Mouse (Mus musculus) liver, adult 2 months (tissue): ENCODE measurements around the gene Zfp958. TPM values are rescaled to one million over a fixed set of nuclear protein-coding genes. Genes with fewer than 3 reads are reported as not detected.

Experiments
- DNase-seq: peaks from one replicate; pipeline ENCODE4 v3.0.0-alpha.2; 2011; ENCODE audit warnings: low read depth, low spot score; ENCODE audit errors: extremely low read depth
- H3K27ac ChIP-seq: fragments of 200-500 bp; replicated peaks from 2 replicates; pipeline ENCODE4 v1.5.1; 2012; ENCODE audit warnings: low read depth, mild to moderate bottlenecking, control low read depth, inconsistent platforms, low read length; ENCODE audit not compliant: insufficient read depth
- H3K27me3 ChIP-seq: fragments of 200-500 bp; 2 replicates; pipeline ENCODE4 v1.6.1; 2012; ENCODE audit warnings: mild to moderate bottlenecking, moderate library complexity, low read length, inconsistent platforms; ENCODE audit not compliant: control insufficient read depth, insufficient read depth
- H3K36me3 ChIP-seq: fragments of 200-500 bp; 2 replicates; pipeline ENCODE4 v1.6.1; 2012; ENCODE audit warnings: low read length, inconsistent platforms; ENCODE audit not compliant: control insufficient read depth, insufficient read depth
- H3K4me1 ChIP-seq: fragments of 200-500 bp; 2 replicates; pipeline ENCODE4 v1.6.1; 2011; ENCODE audit warnings: low read length; ENCODE audit not compliant: control insufficient read depth, insufficient read depth
- H3K4me3 ChIP-seq: fragments of 200-500 bp; 2 replicates; pipeline ENCODE4 v1.5.1; 2011; ENCODE audit warnings: low read depth, mild to moderate bottlenecking, control low read depth, low read length, moderate library complexity; ENCODE audit not compliant: insufficient read depth
- H3K79me2 ChIP-seq: fragments of 200-500 bp; 2 replicates; pipeline ENCODE4 v1.6.1; 2012; ENCODE audit warnings: inconsistent platforms, mild to moderate bottlenecking, low read length, moderate library complexity; ENCODE audit not compliant: control insufficient read depth, insufficient read depth
- H3K9ac ChIP-seq: fragments of 200-500 bp; 2 replicates; pipeline ENCODE4 v1.6.1; 2012; ENCODE audit warnings: low read depth, mild to moderate bottlenecking, control low read depth, inconsistent platforms, low read length
- CTCF ChIP-seq: fragments of 200-500 bp; IDR thresholded peaks from 2 replicates; pipeline ENCODE4 v1.5.1; 2011; ENCODE audit warnings: low read depth, low read length, control low read depth
- POLR2A ChIP-seq: fragments of 200-500 bp; IDR thresholded peaks from 2 replicates; pipeline ENCODE4 v1.6.1; 2011; ENCODE audit warnings: low read length, control low read depth; ENCODE audit not compliant: insufficient read depth; ENCODE audit errors: extremely low read depth
- WGBS: fragments of 180-500 bp; shearing (Covaris S2); methylation state at CpG from one replicate; pipeline ENCODE4 v1.1.7; 2018; 5-methylcytosine and 5-hydroxymethylcytosine counted together
- polyA plus RNA-seq: library from polyadenylated mRNA; depleted of rRNA; stranded (reverse); fragments of >200 nt; gene quantifications from 2 replicates; pipeline ENCODE4 v1.2.3, GENCODE M21; 2012; rRNA removed
- total RNA-seq: library from RNA; depleted of rRNA; stranded (reverse); fragments of >200 nt; gene quantifications from 2 replicates; pipeline ENCODE4 v1.2.3, GENCODE M21; 2014; rRNA removed

Gene Zfp958
- total and polyA plus RNA-seq, 2 experiments: 0.69 to 7.7 TPM

DNA sequence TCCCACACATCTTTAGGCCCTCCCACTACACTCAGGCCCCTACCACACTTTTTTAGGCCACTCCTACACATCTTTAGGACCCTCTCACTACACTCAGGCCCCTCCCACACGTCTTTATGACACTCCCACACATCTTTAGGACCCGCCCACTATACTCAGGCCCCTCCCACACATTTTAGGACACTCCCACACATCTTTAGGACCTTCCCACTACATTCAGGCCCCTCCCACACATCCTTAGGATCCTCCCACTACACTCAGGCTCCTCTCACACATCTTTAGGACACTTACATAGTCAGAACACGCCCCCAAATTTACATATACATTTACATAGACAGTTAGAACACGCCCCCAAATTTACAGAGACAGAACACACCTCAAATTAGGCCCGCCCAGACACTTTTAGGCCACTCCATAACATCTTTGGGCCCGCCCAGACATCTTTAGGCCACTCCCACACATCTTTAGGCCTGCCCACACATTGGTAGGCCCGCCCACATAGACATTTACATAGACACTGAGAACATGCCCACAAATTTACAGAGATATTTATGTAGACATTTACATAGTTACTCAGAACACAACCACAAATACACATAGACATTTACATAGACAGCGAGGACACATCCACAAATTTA is 66.1 kb downstream of the Zfp958 start:
- Histone ChIP-seq H3K4me3 (no peak overlapping the region; the same call in 1 of the 2 replicates), H3K27me3 (no peaks in the 10 kb centered on the region), H3K79me2 (no peaks in the 10 kb centered on the region), H3K4me1 (no peaks in the 10 kb centered on the region), H3K27ac (peak overlapping the region; percentile 90; the same call in 1 of the 2 replicates), H3K36me3 (no peaks in the 10 kb centered on the region), H3K9ac (no peak overlapping the region)
- TF ChIP-seq POLR2A (no peak), CTCF (no peak)
- peak; percentile 7 for DNase-seq
- WGBS: 85% methylated on average over 8 of the region's 8 CpGs

DNA sequence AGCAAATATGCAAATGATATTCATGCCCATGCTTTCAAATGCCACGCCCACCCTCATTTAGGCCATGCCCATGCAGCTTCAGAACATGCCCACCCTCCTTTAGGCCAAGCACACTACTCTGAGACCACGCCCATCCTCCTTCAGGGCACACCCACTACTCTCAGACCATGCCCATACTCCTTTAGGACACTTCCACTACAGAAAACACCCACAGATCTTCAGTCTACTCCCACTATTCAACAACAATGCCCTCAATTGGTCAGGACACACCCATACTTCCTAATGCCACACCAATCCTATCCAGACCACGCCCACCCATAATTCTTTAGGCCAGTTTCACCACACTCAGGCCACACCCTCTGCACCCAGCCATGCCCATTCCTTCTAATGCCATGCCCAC is 66.8 kb downstream of the Zfp958 start:
- H3K4me1 ChIP-seq: no peaks in the 10 kb centered on the region
- no peaks in the 10 kb centered on the region for H3K27me3 ChIP-seq
- no peak overlapping the region for H3K9ac ChIP-seq
- DNase-seq: no peak
- 96% methylated on average over 3 of the region's 3 CpGs for WGBS
- no peaks in the 10 kb centered on the region for H3K79me2 ChIP-seq
- H3K27ac ChIP-seq: no peak overlapping the region
- H3K4me3 ChIP-seq: no peak overlapping the region
- H3K36me3 ChIP-seq: no peaks in the 10 kb centered on the region
- TF ChIP-seq POLR2A: no peak
- TF ChIP-seq CTCF: no peak

Other genes with a start within 250 kb of the Zfp958 start
- 1.4 and 2.6 TPM in 2 replicates for gene Cers4, start 120.1 kb upstream of the Zfp958 start, total RNA-seq
- 1.6 and 3.6 TPM in 2 replicates for gene Cers4, start 120.1 kb upstream of the Zfp958 start, polyA plus RNA-seq
- gene Shcbp1, start 166.4 kb downstream of the Zfp958 start, total RNA-seq: 0.37 and 1.2 TPM in 2 replicates
- gene Shcbp1, start 166.4 kb downstream of the Zfp958 start, polyA plus RNA-seq: not detected in 2 replicates